Mouse (Mus musculus): ENCODE results near the gene Fam208b. TPM values are rescaled to one million over a fixed set of nuclear protein-coding genes. Genes with fewer than 3 reads are reported as not detected.

Gene Fam208b
- total RNA-seq (2014; fragmentation: Nextera tagmentation) (126 and 150 TPM in 2 replicates), total RNA-seq (2017) (57.0 and 58.2 TPM in 2 replicates), polyA plus RNA-seq (2012) (7.3 and 7.6 TPM in 2 replicates)

GRCm38 (mm10) chr13:3610795-3611438 is at the start of gene Fam208b:
Gene Fam208b, minus strand, starts transcription at chr13:3611108.
- Histone ChIP-seq H3K9me3 (replicated peaks) (peaks cover 4% of the 10 kb centered on the region), H3K4me3 (ENCODE audit: low read depth, low read length) (peak within 1 kb of the TSS; percentile 100), H3K36me3 (replicated peaks) (peaks cover 9% of the 10 kb centered on the region), H3K4me1 (ENCODE audit: insufficient read depth, low read depth, low read length) (peaks cover 6% of the 10 kb centered on the region), H3K27me3 (ENCODE audit: insufficient read depth, low read length) (no peaks in the 10 kb centered on the region)
- DNase-seq (ENCODE audit: low spot score) (peak; percentile 92), ATAC-seq (ENCODE audit: extremely low read depth, insufficient number of reproducible peaks, low FRiP score, poor library complexity, severe bottlenecking) (peak; percentile 95)
- TF ChIP-seq TAL1 (conservative IDR thresholded peaks at IDR 0.05; ENCODE audit: low read depth, low read length) = no peak
- no peak for TF ChIP-seq GATA1 (IDR thresholded peaks at IDR 0.05; ENCODE audit: borderline replicate concordance, low read length)
- TF ChIP-seq CTCF (IDR thresholded peaks at IDR 0.05; ENCODE audit: low read depth, low read length) = no peak
- 0 out of 2 replicates have a peak, but pooled peaks have one; percentile 50 for TF ChIP-seq POLR2AphosphoS5 (IDR thresholded peaks at IDR 0.05; ENCODE audit: insufficient replicate concordance, low read depth, low read length)
- TF ChIP-seq GATA2 (IDR thresholded peaks at IDR 0.05; ENCODE audit: borderline replicate concordance, low read depth, low read length) = no peak

DNA sequence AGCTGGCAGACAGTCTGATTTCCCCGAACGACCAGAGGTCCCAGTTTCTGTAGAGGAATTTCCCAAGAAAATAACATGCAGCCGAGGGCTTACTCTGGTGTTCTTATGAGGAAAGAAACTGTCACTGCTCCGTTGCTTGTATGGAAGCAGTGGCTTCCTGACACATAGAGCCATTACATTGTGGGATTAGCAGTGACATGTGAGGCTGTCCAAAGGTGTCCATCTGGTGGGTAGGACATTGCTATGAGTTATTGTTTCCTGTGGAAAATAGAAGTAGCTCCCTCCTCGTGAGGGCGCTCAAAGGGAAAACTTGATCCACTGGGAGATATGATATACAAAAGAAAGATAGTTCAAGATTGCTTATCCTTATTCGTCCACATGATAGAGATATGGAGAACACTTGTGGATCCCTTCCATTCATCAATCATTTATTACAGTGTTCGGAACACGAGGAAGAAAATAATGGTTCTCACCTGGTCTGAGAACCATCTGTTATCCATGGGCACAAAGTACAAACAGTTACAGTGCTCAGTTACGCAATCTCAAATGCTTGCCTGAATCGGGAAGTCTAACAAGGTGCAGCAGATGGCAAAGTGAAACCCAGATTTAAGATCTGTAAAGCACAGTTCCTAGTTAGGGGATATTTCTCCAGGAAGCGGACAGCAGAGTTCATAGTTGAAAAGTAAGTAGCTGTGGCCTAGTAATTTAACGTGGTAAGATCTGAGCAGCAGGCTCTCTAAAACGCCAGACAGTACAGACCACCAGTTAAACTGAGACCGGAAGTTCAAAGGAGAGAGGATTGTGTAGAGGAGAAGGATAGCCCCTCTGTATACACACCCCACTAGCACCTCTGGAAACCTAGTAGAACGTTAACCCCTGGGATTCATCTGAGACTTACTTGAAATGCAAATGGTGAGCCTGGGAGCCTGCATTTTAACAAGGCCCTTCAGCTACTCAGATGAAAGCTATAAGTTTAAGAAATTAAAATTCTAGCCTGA is 48.6 kb upstream of the Fam208b start:
- H3K4me3 ChIP-seq (ENCODE audit: low read depth, low read length) = no peak overlapping the region
- no peaks in the 10 kb centered on the region for H3K4me1 ChIP-seq (ENCODE audit: insufficient read depth, low read depth, low read length)
- TF ChIP-seq GATA2 (IDR thresholded peaks at IDR 0.05; ENCODE audit: borderline replicate concordance, low read depth, low read length) = no peak
- TF ChIP-seq CTCF (IDR thresholded peaks at IDR 0.05; ENCODE audit: low read depth, low read length) = no peak
- TF ChIP-seq POLR2AphosphoS5 (IDR thresholded peaks at IDR 0.05; ENCODE audit: insufficient replicate concordance, low read depth, low read length) = no peak
- no peak for TF ChIP-seq TAL1 (conservative IDR thresholded peaks at IDR 0.05; ENCODE audit: low read depth, low read length)
- TF ChIP-seq GATA1 (IDR thresholded peaks at IDR 0.05; ENCODE audit: borderline replicate concordance, low read length) = no peak
- no peak for DNase-seq (ENCODE audit: low spot score)
- no peaks in the 10 kb centered on the region for H3K36me3 ChIP-seq (replicated peaks)
- no peak for ATAC-seq (ENCODE audit: extremely low read depth, insufficient number of reproducible peaks, low FRiP score, poor library complexity, severe bottlenecking)
- H3K27me3 ChIP-seq (ENCODE audit: insufficient read depth, low read length) = no peaks in the 10 kb centered on the region
- no peaks in the 10 kb centered on the region for H3K9me3 ChIP-seq (replicated peaks)

GRCm38 (mm10) chr13:3654432-3654831 is 43.5 kb upstream of the Fam208b start:
- H3K9me3 ChIP-seq (replicated peaks) = no peaks in the 10 kb centered on the region
- ATAC-seq (ENCODE audit: extremely low read depth, insufficient number of reproducible peaks, low FRiP score, poor library complexity, severe bottlenecking) = no peak
- no peak for TF ChIP-seq TAL1 (conservative IDR thresholded peaks at IDR 0.05; ENCODE audit: low read depth, low read length)
- TF ChIP-seq POLR2AphosphoS5 (IDR thresholded peaks at IDR 0.05; ENCODE audit: insufficient replicate concordance, low read depth, low read length) = no peak
- no peak for DNase-seq (ENCODE audit: low spot score)
- H3K36me3 ChIP-seq (replicated peaks) = no peaks in the 10 kb centered on the region
- H3K4me3 ChIP-seq (ENCODE audit: low read depth, low read length) = no peak overlapping the region
- no peaks in the 10 kb centered on the region for H3K4me1 ChIP-seq (ENCODE audit: insufficient read depth, low read depth, low read length)
- H3K27me3 ChIP-seq (ENCODE audit: insufficient read depth, low read length) = no peaks in the 10 kb centered on the region

DNA sequence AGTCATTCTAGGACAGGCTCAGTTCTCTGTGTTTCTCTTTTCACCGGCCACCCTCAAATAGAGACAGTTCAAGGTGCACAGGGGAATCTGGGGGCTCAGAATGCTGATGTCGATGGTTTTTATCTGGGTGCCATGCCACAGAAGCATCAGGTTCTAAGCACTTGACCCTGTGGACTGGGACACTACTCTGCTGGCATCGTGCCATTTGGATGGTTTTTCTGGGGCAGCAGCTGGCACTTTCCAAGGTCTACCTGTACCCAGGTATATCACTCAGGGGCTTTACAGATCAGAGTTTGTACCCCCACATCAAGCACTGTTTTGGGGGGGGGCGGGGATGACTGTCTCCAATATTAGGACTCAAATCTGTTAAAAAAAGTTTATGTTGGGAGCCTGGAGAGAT is 39.7 kb upstream of the Fam208b start:
- ATAC-seq (ENCODE audit: extremely low read depth, insufficient number of reproducible peaks, low FRiP score, poor library complexity, severe bottlenecking) (no peak), DNase-seq (ENCODE audit: low spot score) (no peak)
- H3K9me3 ChIP-seq (replicated peaks) = no peaks in the 10 kb centered on the region
- peaks cover 3% of the 10 kb centered on the region; the same call in 1 of the 2 replicates for H3K27me3 ChIP-seq (ENCODE audit: insufficient read depth, low read length)
- H3K4me3 ChIP-seq (ENCODE audit: low read depth, low read length) = no peak overlapping the region
- H3K4me1 ChIP-seq (ENCODE audit: insufficient read depth, low read depth, low read length) = no peaks in the 10 kb centered on the region
- TF ChIP-seq GATA1 (IDR thresholded peaks at IDR 0.05; ENCODE audit: borderline replicate concordance, low read length) (no peak), CTCF (IDR thresholded peaks at IDR 0.05; ENCODE audit: low read depth, low read length) (no peak), POLR2AphosphoS5 (IDR thresholded peaks at IDR 0.05; ENCODE audit: insufficient replicate concordance, low read depth, low read length) (no peak), TAL1 (conservative IDR thresholded peaks at IDR 0.05; ENCODE audit: low read depth, low read length) (no peak), GATA2 (IDR thresholded peaks at IDR 0.05; ENCODE audit: borderline replicate concordance, low read depth, low read length) (no peak)
- H3K36me3 ChIP-seq (replicated peaks) = no peaks in the 10 kb centered on the region

DNA sequence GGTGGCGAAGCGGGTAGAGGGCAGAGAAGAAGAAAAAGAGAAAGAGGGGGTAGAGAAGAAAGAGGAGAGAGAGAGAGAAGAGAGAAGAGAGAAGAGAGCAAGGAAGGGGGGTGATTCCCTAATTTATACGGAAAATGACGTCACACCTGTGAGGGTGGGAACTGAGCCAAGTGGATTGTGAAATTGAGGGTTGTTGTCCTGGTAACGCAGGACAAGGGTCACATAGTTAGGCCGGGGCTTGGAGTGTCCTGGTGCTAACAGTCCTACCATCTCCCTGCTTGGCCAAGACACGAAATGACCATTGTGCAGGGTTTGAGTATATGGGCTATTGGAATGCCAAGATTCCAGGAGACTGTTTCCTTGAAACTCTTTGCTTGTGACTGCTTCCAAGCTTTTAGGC is 35.7 kb upstream of the Fam208b start:
- Histone ChIP-seq H3K27me3 (ENCODE audit: insufficient read depth, low read length) (peaks cover 7% of the 10 kb centered on the region; the same call in 1 of the 2 replicates), H3K36me3 (replicated peaks) (no peaks in the 10 kb centered on the region), H3K4me3 (ENCODE audit: low read depth, low read length) (no peak overlapping the region), H3K4me1 (ENCODE audit: insufficient read depth, low read depth, low read length) (no peaks in the 10 kb centered on the region), H3K9me3 (replicated peaks) (no peaks in the 10 kb centered on the region)
- TF ChIP-seq TAL1 (conservative IDR thresholded peaks at IDR 0.05; ENCODE audit: low read depth, low read length) = no peak
- no peak for TF ChIP-seq POLR2AphosphoS5 (IDR thresholded peaks at IDR 0.05; ENCODE audit: insufficient replicate concordance, low read depth, low read length)
- TF ChIP-seq CTCF (IDR thresholded peaks at IDR 0.05; ENCODE audit: low read depth, low read length) = no peak
- TF ChIP-seq GATA1 (IDR thresholded peaks at IDR 0.05; ENCODE audit: borderline replicate concordance, low read length) = no peak
- no peak for DNase-seq (ENCODE audit: low spot score)
- no peak for ATAC-seq (ENCODE audit: extremely low read depth, insufficient number of reproducible peaks, low FRiP score, poor library complexity, severe bottlenecking)

- H3K36me3 ChIP-seq (replicated peaks) = no peaks in the 10 kb centered on the region
- no peak for ATAC-seq (ENCODE audit: extremely low read depth, insufficient number of reproducible peaks, low FRiP score, poor library complexity, severe bottlenecking)
- TF ChIP-seq POLR2AphosphoS5 (IDR thresholded peaks at IDR 0.05; ENCODE audit: insufficient replicate concordance, low read depth, low read length) (no peak), GATA2 (IDR thresholded peaks at IDR 0.05; ENCODE audit: borderline replicate concordance, low read depth, low read length) (no peak), GATA1 (IDR thresholded peaks at IDR 0.05; ENCODE audit: borderline replicate concordance, low read length) (no peak), CTCF (IDR thresholded peaks at IDR 0.05; ENCODE audit: low read depth, low read length) (no peak), TAL1 (conservative IDR thresholded peaks at IDR 0.05; ENCODE audit: low read depth, low read length) (no peak)
Observed at GRCm38 (mm10) chr13:3645919-3646318, 35.0 kb upstream of the Fam208b start.

More at GRCm38 (mm10) chr13:3645919-3646318, 35.0 kb upstream of the Fam208b start:
- H3K27me3 ChIP-seq (ENCODE audit: insufficient read depth, low read length) = peaks cover 7% of the 10 kb centered on the region; the same call in 1 of the 2 replicates
- DNase-seq (ENCODE audit: low spot score) = no peak
- H3K9me3 ChIP-seq (replicated peaks) = no peaks in the 10 kb centered on the region
- H3K4me1 ChIP-seq (ENCODE audit: insufficient read depth, low read depth, low read length) = no peaks in the 10 kb centered on the region
- no peak overlapping the region for H3K4me3 ChIP-seq (ENCODE audit: low read depth, low read length)
